Mouse (Mus musculus): Measurements from ENCODE around the gene Mad1l1. TPM values are rescaled to one million over a fixed set of nuclear protein-coding genes. Genes with fewer than 3 reads are reported as not detected.

Mad1l1 gene
- polyA plus RNA-seq, 1 experiment = 29.9 TPM

DNA sequence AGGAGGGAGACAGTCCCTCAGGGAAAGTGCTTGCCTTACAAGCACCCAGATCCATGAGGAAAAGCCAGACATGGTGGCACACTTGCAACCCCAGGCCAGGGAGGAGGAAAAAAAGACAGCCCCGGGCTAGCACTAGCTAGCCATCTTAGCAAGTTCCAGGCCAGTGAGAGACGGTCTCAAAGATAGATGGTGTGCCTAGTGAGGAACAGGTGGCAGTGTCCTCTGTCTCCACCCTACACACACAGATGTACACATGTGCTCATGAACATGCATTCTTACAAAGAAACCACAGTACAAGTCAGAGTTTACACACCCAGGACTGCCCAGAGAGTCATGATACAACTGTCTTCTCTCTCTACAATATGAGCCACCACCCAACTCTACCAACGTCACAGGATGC is 258.5 kb downstream of the Mad1l1 start:
- DNase-seq (ENCODE audit: low read depth) = no peak
- no peak for TF ChIP-seq CTCF (IDR thresholded peaks at IDR 0.05; ENCODE audit: borderline replicate concordance, extremely low read depth, insufficient read depth, insufficient read length)
- no peak for TF ChIP-seq POLR2A (IDR thresholded peaks at IDR 0.05; ENCODE audit: borderline replicate concordance, extremely low read depth, insufficient read depth, insufficient read length, poor library complexity, severe bottlenecking)

DNA sequence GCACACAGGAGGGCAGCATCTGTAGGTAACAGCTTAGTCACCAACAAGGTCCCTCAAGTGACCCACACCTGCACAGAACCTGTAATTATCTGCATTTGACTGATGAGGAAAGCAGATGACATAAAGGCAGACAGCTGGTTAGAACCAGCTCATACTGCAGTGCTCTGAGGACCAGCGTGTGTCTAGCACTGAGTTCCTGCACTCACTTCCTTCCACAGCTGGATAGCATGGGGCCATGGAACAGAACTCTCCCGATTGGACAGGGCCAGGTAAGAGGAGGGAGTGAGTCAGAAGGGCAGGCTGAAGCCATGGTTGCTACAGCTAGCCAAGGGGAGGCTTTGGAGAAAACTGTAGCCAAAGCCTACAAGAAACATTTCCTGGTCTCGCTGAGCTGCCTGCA is 259.0 kb downstream of the Mad1l1 start:
- TF ChIP-seq POLR2A (IDR thresholded peaks at IDR 0.05; ENCODE audit: borderline replicate concordance, extremely low read depth, insufficient read depth, insufficient read length, poor library complexity, severe bottlenecking) (no peak), CTCF (IDR thresholded peaks at IDR 0.05; ENCODE audit: borderline replicate concordance, extremely low read depth, insufficient read depth, insufficient read length) (no peak)

DNA sequence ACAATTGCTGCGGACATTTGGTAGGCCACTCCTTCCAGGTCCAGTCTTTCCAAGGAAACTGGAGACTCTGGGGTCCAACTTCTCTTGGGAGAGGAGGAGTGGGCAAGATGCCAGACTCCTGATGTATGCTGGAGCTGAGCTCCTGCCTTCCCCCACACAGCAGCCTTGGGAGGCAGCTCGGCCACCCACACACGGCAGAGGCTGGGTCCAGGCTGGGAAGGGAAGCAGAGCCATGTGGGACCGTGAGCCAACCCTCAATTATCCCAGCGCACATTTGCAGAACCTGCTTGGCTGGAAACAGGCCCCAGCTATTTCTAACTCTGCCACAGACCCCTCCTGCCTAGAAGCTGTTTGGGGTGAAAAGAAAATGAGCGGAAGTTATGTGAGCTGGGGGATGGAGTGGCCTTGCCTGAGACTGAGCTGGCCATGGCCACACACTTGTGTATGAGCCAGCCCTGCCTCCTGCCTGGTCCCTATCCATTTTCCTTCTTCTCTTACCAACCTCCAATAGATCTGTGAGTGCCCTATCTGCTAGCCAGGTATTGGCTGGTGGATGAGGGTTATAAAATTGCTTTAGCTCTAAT is 260.0 kb downstream of the Mad1l1 start:
- TF ChIP-seq CTCF (IDR thresholded peaks at IDR 0.05; ENCODE audit: borderline replicate concordance, extremely low read depth, insufficient read depth, insufficient read length) (no peak), POLR2A (IDR thresholded peaks at IDR 0.05; ENCODE audit: borderline replicate concordance, extremely low read depth, insufficient read depth, insufficient read length, poor library complexity, severe bottlenecking) (no peak)
- peak; percentile 88 for DNase-seq (ENCODE audit: low read depth)

More for the DNA sequence above, 259.0 kb downstream of the Mad1l1 start:
- DNase-seq (ENCODE audit: low read depth) = no peak

DNA sequence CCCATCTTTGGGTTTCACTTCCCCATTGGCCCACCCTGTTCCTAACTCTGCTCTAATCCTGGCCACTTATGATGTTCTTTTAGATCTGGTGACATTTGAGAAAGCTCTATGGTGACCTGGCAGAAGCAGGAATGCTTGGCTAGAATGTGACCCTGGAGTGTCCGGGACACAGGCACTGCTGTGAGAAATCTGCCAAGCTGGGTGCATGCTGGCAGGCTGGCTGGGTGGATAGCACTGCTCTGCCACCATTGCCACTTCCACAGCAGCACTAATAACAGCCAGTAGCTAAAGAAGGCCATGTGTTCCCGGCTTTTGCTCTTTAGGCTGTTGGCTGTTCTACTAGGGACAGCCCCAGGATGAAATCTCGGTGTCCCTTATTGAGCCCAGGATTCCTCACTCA is 265.1 kb downstream of the Mad1l1 start:
- no peak for DNase-seq (ENCODE audit: low read depth)
- no peak for TF ChIP-seq CTCF (IDR thresholded peaks at IDR 0.05; ENCODE audit: borderline replicate concordance, extremely low read depth, insufficient read depth, insufficient read length)
- no peak for TF ChIP-seq POLR2A (IDR thresholded peaks at IDR 0.05; ENCODE audit: borderline replicate concordance, extremely low read depth, insufficient read depth, insufficient read length, poor library complexity, severe bottlenecking)

DNA sequence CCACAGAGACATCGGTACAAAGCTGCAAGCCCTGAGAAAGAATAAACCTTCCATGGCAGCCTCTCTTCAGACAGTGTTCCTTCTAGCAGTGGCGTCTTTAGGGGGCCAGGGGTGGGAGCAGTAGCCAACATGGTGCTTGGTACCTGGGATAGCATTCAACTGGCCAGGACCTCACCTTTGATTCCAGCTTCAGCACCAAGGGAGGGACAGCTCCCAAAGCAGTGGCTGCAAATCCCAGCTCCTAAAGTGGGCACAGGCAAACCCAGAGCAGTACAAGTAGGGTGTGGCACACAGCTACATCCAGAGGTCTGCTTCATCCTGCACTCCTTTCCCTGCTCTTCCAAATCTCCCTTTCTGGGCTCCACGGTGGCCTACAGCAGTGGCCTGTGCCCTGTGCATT is 265.9 kb downstream of the Mad1l1 start:
- DNase-seq (ENCODE audit: low read depth) = no peak
- TF ChIP-seq CTCF (IDR thresholded peaks at IDR 0.05; ENCODE audit: borderline replicate concordance, extremely low read depth, insufficient read depth, insufficient read length) (no peak), POLR2A (IDR thresholded peaks at IDR 0.05; ENCODE audit: borderline replicate concordance, extremely low read depth, insufficient read depth, insufficient read length, poor library complexity, severe bottlenecking) (no peak)

DNA sequence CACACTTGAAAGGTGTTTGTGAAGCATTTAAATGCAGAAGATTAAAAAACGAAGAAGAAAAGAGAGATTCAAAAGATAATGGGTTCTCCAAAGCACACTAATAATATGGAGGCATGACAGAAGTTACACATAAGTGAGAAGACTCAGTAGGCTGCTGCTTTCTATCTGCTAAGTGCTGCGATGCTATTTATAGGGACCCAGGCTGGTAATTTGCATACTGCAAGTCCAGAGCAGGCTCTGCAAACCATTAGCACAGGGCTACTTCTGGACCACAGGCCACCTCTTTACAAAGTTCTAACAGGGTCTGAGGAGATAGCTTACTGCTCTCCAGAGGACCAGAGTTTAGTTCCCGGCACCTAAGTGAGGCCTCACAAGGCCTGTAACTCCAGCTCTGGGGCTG is 267.7 kb downstream of the Mad1l1 start:
- DNase-seq (ENCODE audit: low read depth) = no peak
- TF ChIP-seq POLR2A (IDR thresholded peaks at IDR 0.05; ENCODE audit: borderline replicate concordance, extremely low read depth, insufficient read depth, insufficient read length, poor library complexity, severe bottlenecking) = no peak
- TF ChIP-seq CTCF (IDR thresholded peaks at IDR 0.05; ENCODE audit: borderline replicate concordance, extremely low read depth, insufficient read depth, insufficient read length) = no peak

DNA sequence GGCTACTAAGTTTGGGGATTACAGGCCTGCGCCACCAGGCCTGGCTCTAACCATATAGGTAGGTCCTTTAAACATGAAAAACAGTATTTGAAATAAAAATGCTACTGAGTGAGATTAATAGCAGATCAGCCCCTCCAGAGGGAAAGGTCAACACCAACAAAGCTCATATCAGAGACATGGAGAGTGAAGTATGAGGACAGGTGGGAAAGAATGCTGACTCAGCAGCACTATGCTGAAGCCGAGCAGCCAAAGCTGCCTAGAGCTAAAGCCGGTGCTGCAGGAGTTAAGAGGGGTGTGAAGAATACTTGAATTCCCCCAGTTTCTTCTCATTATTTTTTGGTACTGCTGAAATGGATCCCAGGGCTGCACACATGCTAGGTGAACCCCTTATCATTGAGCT is 268.9 kb downstream of the Mad1l1 start:
- DNase-seq (ENCODE audit: low read depth) = no peak
- TF ChIP-seq POLR2A (IDR thresholded peaks at IDR 0.05; ENCODE audit: borderline replicate concordance, extremely low read depth, insufficient read depth, insufficient read length, poor library complexity, severe bottlenecking) = no peak
- no peak for TF ChIP-seq CTCF (IDR thresholded peaks at IDR 0.05; ENCODE audit: borderline replicate concordance, extremely low read depth, insufficient read depth, insufficient read length)

DNA sequence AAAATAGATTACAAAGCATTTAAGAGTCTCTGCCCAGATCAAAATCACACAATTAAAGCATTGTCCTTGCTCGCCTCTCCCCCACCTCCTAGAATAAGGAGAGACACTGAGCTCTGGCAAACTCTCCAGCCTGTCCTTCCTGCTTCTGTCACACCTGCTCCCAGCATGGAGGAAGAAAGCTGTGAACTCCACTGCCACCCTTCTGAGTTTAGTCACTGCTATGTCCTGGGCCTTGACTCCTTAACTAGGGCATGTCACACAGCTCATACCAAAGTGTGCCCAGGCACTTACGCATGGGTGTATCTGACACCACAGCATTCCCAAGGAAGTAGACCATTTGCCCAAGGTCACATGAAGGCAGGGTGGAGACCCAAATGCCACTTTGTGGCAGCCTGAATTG is 275.9 kb downstream of the Mad1l1 start:
- TF ChIP-seq CTCF (IDR thresholded peaks at IDR 0.05; ENCODE audit: borderline replicate concordance, extremely low read depth, insufficient read depth, insufficient read length) = no peak
- TF ChIP-seq POLR2A (IDR thresholded peaks at IDR 0.05; ENCODE audit: borderline replicate concordance, extremely low read depth, insufficient read depth, insufficient read length, poor library complexity, severe bottlenecking) = no peak
- no peak for DNase-seq (ENCODE audit: low read depth)

DNA sequence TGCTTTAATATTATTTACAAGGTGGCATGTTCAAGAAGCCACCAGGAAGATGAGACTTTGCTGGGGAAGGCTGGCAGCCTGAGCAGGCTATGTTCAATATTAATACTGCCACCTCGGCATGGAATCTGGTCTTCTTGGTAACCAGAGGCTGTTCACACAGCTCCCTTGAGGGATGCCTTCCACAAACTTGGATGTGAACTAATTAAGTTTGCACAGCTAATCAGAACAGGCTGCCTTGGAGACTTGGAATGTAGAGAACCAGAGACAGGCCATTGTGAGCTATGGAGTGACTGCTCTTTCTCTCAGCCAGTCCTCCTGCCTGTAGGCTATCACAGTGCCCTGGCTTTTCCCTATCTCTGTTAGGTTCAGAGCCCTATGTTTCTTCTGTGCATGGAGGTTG is 278.4 kb downstream of the Mad1l1 start:
- no peak for TF ChIP-seq CTCF (IDR thresholded peaks at IDR 0.05; ENCODE audit: borderline replicate concordance, extremely low read depth, insufficient read depth, insufficient read length)
- DNase-seq (ENCODE audit: low read depth) = peak; percentile 52

DNA sequence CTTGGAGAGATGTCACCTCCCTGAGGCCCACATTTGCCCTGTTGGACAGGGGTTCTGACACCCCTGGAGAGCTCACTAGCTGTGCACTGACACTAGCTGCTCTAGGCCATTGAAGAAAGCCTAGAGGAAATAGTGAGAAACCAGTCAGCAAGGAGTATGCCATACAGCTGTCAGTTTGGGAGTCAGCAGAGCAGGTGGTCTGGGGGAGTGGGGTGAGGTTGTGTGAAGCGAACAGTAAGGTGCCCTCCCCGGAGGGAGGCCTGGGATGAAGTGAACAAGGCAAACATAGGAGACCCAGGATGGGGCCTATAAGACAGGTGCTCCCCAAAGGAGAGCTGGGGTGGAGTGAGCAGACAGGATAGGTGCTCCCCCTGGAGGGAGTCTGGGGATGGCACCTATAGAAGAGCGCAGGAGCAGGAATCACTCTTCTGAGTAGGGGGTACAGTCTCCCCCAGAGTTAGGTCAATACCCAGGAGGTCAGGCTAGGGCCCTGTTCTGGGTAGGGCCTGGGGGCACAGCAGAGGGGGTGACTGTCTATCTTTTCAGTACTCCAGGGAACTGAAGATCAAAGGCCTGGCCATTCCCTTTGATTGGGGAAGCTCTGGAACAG is 279.2 kb downstream of the Mad1l1 start:
- no peak for DNase-seq (ENCODE audit: low read depth)
- TF ChIP-seq POLR2A (IDR thresholded peaks at IDR 0.05; ENCODE audit: borderline replicate concordance, extremely low read depth, insufficient read depth, insufficient read length, poor library complexity, severe bottlenecking) (no peak), CTCF (IDR thresholded peaks at IDR 0.05; ENCODE audit: borderline replicate concordance, extremely low read depth, insufficient read depth, insufficient read length) (peak; percentile 32; the same call in 1 of the 2 replicates)

DNA sequence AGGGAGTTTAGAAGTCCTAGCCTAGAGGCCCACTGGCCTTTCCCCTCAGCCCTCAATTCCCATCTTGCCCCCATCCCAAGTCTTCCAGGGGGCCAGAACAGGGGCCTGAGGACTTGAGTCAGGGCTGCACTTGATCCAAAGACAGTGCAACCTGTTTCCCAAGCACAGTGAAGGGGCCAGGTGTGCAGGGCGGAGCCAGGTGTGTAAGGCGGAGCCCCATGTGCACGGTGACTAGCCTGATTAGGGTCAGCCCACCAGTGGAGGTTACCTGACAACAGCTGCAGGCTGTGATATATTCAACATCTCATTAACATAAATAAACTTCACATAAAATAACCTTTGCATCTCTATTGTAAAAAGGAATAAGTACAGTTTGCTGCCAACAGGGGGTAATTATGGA is 280.3 kb downstream of the Mad1l1 start:
- TF ChIP-seq POLR2A (IDR thresholded peaks at IDR 0.05; ENCODE audit: borderline replicate concordance, extremely low read depth, insufficient read depth, insufficient read length, poor library complexity, severe bottlenecking) = no peak
- no peak for TF ChIP-seq CTCF (IDR thresholded peaks at IDR 0.05; ENCODE audit: borderline replicate concordance, extremely low read depth, insufficient read depth, insufficient read length)
- DNase-seq (ENCODE audit: low read depth) = no peak

DNA sequence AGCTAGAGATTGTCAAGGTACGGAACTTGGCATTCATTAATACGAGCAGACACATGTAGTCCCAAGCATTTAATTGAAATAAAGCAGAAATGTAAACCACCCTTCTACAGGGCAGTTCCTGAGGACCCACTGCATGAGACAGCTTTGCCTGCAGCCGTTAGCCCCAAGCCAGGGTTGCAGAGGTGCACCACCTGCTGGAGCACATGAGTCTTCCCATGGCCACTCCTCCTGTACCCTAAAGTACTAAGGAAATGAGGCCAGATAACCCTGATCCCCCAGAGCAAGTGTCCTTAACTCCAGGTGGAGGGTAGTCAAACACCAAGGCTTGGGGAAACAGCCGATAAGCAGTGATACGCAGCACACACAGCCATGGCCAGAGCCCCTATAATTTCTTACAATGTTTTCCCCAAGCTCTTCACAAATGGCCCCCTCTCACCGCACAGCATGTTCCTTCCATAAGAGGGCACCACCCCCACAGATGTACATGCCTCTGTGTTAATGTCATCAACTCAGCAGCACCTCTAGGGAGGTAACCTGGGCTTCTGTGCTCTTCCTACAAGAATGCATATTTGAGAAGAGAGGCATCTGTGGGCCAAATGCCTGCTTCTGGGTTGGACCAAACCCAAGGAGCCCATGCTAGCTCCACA is 283.6 kb downstream of the Mad1l1 start:
- DNase-seq (ENCODE audit: low read depth) = peak; percentile 42
- TF ChIP-seq CTCF (IDR thresholded peaks at IDR 0.05; ENCODE audit: borderline replicate concordance, extremely low read depth, insufficient read depth, insufficient read length) (peak; percentile 37; the same call in 1 of the 2 replicates), POLR2A (IDR thresholded peaks at IDR 0.05; ENCODE audit: borderline replicate concordance, extremely low read depth, insufficient read depth, insufficient read length, poor library complexity, severe bottlenecking) (no peak)
